Mouse (Mus musculus): ENCODE data around the gene Zfp593.
"Not testable (repeated sequence)": the region's sequence is repeated elsewhere in the genome, so short reads cannot be mapped to it uniquely, and the experiment has no call there.

Gene Zfp593

GRCm38 (mm10) chr4:134245148-134245843 lies at the start of gene Zfp593:
Gene Zfp593, minus strand, starts transcription at chr4:134245592.
- peak; percentile 98 for DNase-seq

- no peak for DNase-seq
Measured at GRCm38 (mm10) chr4:134293692-134294163, 48.3 kb upstream of the Zfp593 start.

DNA sequence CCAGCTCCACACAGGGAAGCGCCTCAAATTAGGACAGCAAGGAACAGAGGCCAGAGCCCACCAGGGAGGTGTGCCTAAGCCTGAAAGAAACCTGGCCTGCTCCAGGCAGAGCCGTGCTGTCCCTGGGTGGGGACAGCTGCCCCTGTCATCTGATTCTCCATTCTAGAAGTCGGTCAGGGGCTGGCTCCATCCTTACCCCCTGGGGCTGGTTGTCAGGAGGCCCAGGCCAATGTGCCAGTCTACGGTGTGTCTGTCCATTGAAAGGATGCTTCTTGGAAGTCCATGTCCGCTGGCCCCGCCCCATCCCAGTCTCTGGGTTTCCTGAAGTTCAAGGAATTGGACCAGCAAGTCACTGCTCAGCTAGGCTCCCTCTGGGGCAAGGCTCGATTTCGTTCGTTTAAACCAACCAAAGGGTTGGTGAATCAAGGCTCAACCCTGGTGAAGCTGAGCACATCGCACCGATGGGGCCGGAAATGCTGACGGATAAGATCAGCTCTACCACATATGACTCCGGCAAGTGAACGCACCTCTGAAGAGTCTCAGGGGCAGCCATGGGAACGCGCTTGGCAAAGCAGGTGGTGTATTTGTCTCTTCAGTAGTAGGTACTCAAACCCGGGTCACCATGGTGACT lies 47.8 kb upstream of the Zfp593 start:
- no peak for DNase-seq

DNA sequence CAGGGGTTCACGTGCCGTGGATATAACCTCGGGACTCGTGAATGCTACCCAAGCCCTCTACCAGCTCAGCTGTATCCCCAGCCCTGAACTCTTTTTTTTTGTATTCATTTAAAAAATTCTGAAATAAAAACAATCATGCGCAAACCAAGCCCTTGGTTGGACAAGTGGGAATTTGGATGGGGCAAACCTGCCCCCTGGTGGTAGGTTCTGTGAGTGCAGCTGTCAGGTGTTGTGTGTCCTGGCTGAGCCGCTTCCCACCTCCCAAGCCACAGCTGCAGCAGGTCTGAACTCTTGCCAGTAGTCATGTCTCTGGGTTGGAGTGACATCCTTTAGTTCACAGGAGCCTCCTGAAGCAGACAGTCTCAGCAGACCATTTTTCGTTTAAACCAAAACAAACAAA lies 46.7 kb upstream of the Zfp593 start:
- peak; percentile 80 for DNase-seq

DNA sequence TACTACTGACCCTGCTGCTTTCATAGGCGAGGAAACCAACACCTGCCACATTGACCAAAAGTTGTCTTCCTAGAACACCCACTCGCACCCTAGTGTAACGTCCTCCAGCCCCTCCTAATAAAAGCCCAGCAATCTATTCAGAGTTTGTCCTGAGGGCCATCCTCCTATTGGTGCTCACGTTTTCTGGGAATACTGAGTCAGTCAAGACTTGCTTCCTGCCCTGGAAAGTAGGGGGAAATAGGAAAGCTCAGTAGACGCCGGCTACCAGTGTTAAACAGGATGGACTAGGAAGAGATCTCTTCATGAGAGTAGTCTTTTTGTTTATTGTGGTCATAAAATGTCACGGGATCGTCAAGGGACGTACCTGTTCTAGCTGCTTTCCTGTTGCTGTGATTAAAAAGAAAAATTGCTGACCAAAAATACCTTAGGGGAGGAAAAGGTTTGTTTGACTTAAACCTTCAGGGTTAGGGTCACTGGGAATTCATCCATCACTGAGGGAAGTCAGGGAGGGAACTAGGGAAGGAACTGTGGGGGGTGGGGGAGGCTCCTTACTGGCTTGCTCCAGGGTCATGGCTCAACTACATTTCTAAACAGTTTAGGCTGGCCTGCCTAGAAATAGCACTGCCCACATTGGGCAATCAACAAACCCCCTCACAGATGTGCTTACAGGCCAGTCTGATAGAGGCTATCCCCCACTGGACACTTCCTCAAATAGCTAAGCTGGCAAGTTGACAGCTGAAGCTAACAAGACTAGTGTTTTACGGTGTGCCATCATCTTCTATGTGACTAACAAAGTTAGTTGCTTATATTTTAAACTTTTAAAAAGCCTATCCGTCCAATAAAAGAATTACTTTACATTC lies 43.2 kb upstream of the Zfp593 start:
- DNase-seq = no peak

- DNase-seq = peak; percentile 72
Measured at GRCm38 (mm10) chr4:134287575-134288025, 42.2 kb upstream of the Zfp593 start, which contains the start of gene Pdik1l. Gene Pdik1l, minus strand, starts transcription at chr4:134287895.

GRCm38 (mm10) chr4:134287168-134287564 lies 41.8 kb upstream of the Zfp593 start:
- DNase-seq = peak; percentile 97

- DNase-seq = no peak
Measured at GRCm38 (mm10) chr4:134286226-134287167, 41.1 kb upstream of the Zfp593 start.

- DNase-seq = no peak
Measured at GRCm38 (mm10) chr4:134284942-134285341, 39.5 kb upstream of the Zfp593 start.

DNA sequence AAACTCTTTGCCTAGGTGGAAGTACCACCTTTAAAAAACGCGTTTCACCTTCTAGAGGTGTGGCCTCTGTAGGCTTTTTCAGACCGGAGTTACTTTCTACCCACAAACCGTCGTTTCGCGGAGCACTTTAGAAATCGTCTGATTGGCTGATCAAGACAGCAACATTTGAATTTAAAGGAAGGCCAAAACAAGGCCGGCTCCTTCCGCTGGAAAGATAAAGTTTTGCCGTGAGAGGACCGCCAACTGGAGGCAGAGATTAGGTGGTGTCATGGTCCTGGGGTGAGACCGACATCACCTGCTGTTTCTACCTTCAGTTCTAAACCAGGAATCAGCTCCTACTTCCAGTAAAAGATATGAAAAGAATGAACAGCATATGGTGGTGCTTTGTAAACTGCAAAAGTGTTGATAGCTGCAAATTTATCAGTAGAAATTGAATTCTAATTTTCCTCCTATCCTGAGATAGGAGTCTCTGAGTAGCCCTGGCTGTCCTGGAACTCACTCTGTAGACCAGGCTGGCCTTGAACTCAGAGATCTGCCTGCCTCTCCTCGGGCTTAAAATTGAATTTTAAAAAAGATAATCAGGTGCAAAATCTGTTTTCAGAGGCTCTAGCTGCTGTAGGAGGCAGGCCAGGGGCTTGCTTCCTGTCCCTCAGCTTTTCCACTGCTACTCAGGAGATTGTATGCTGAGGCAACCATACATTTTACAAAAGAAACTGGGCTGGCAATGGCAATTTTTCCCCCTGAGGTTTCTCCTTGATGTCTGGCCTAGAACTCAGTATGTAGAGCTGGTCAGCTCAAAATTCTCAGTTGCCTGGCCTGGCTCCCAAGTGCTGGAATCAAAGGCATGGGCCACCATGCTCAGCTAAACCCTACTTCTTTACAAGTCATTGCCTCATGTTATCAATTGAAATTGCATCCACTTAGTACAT lies 28.3 kb upstream of the Zfp593 start:
- no peak for DNase-seq

GRCm38 (mm10) chr4:134272731-134273416 lies 27.5 kb upstream of the Zfp593 start:
- DNase-seq = no peak

GRCm38 (mm10) chr4:134271979-134272378 lies 26.6 kb upstream of the Zfp593 start:
- DNase-seq = no peak

DNA sequence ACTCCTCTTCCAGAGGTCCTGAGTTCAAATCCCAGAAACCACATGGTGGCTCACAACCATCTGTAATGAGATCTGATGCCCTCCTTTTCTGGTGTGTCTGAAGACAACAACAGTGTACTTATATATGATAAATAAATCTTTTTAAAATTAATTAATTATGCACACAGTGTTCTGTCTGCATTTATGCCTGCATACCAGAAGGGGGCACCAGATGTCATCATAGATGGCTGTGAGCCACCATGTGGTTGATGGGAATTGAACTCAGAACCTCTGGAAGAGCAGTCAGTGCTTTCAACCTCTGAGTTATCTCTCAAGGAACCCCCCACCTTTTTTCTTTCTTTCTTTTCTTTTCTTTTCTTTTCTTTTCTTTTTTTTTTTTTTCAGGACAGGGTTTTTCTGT lies 24.2 kb upstream of the Zfp593 start:
- not testable (repeated sequence) for DNase-seq

GRCm38 (mm10) chr4:134268102-134268655 lies 22.8 kb upstream of the Zfp593 start:
- DNase-seq = no peak

- no peak for DNase-seq
Measured at GRCm38 (mm10) chr4:134265860-134266585, 20.6 kb upstream of the Zfp593 start.

DNA sequence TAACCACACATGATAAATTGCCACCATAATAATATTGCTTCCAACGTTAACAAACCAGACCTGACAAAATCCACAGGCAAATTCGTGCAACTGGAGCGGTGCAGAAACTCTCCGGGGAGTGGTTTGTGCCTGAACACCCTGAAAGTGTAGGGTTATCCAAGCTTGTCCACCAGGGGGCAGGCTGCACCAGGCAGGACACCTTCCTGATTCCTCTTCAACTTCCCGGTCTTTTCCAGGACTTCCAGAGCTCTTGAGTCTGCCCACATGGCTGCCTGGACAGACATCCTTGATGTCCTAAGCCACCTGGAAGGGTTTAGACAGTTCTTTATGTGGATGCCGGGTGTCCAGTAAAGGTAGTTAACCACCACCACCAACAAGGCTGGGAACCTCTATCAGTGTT lies 17.8 kb upstream of the Zfp593 start:
- DNase-seq = peak; percentile 83

DNA sequence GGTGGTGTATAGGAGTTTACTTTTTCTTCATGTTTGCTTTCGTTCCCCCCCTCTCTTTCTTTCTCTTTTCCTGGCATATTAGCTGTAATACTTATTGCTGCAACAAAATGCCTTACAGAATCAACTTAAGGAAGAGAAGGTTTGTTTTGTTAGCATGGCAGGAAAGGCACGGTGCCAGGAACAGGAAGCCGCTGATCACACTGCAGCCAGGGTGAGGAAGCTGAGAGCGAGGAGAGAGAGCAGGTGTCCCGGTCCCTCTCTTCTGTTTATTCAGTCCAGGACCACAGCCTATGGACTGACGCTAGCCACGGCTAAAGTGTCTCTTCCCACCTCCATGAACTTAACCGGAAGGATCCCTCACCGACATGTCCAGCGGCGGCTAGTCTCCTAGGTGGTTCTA lies 13.0 kb upstream of the Zfp593 start:
- DNase-seq = peak; percentile 56

GRCm38 (mm10) chr4:134257198-134258009 lies 12.0 kb upstream of the Zfp593 start:
- peak; percentile 11 for DNase-seq

Data from lung, postnatal 14 days (tissue).